Mouse (Mus musculus) limb, embryonic 13.5 days (tissue): ENCODE measurements around the gene Gpr61. TPM values are rescaled to one million over a fixed set of nuclear protein-coding genes. Genes with fewer than 3 reads are reported as not detected.

Experiments
- ATAC-seq: fragments of 200-750 bp; cut with Nextera tagmentation; 2 replicates; pipeline ENCODE4 v1.8.0; 2017; ENCODE audit warnings: low read depth, moderate number of reproducible peaks, moderate TSS enrichment; ENCODE audit not compliant: low FRiP score
- H3K27ac ChIP-seq: fragments of 300-500 bp; sonication (generic); 2 replicates; pipeline ENCODE4 v1.5.1; 2015; ENCODE audit warnings: inconsistent platforms, mild to moderate bottlenecking, moderate library complexity
- H3K27me3 ChIP-seq: fragments of 300-500 bp; sonication (generic); 2 replicates; pipeline ENCODE4 v1.6.1; 2015; ENCODE audit warnings: mild to moderate bottlenecking, inconsistent platforms
- H3K36me3 ChIP-seq: fragments of 300-500 bp; sonication (generic); 2 replicates; pipeline ENCODE4 v1.6.1; 2015; ENCODE audit warnings: inconsistent platforms, mild to moderate bottlenecking, moderate library complexity
- H3K4me1 ChIP-seq: fragments of 300-500 bp; sonication (generic); 2 replicates; pipeline ENCODE4 v1.6.1; 2015; ENCODE audit warnings: inconsistent platforms
- H3K4me2 ChIP-seq: fragments of 300-500 bp; sonication (generic); replicated peaks from 2 replicates; pipeline ENCODE4 v1.6.1; 2015; ENCODE audit warnings: inconsistent platforms, mild to moderate bottlenecking, moderate library complexity
- H3K4me3 ChIP-seq: fragments of 300-500 bp; sonication (generic); 2 replicates; pipeline ENCODE4 v1.5.1; 2015; ENCODE audit warnings: moderate library complexity, mild to moderate bottlenecking, inconsistent platforms
- H3K9ac ChIP-seq: fragments of 300-500 bp; sonication (generic); 2 replicates; pipeline ENCODE4 v1.6.1; 2015; ENCODE audit warnings: mild to moderate bottlenecking, inconsistent platforms
- H3K9me3 ChIP-seq: fragments of 300-500 bp; sonication (generic); 2 replicates; pipeline ENCODE4 v1.6.1; 2016; ENCODE audit warnings: inconsistent platforms
- WGBS: fragments of 180-500 bp; shearing (Covaris S2); methylation state at CpG from one replicate; pipeline ENCODE4 v1.1.7; 2015; 5-methylcytosine and 5-hydroxymethylcytosine counted together
- polyA plus RNA-seq: library from polyadenylated mRNA; unstranded; fragments of >200 nt; fragmentation: Nextera tagmentation; extraction: Ambion mirVana; gene quantifications from 2 replicates; pipeline ENCODE4 v1.2.1, GENCODE M21; 2015

The Gpr61 gene
- polyA plus RNA-seq: 0.09 and 0.19 TPM in 2 replicates

GRCm38 (mm10) chr3:108154656-108155055 is at the start of gene Gpr61:
Gene Gpr61 (minus strand): TSS chr3:108154882.
- Histone ChIP-seq H3K27ac (no peak within 1 kb of the TSS), H3K27me3 (no peaks in the 10 kb centered on the region), H3K4me1 (peaks cover 4% of the 10 kb centered on the region; the same call in 1 of the 2 replicates), H3K4me2 (no peak within 1 kb of the TSS), H3K9me3 (no peaks in the 10 kb centered on the region), H3K36me3 (no peaks in the 10 kb centered on the region), H3K9ac (no peak within 1 kb of the TSS), H3K4me3 (no peak within 1 kb of the TSS)
- WGBS: 42% methylated on average over 4 of the region's 4 CpGs
- no peak for ATAC-seq

GRCm38 (mm10) chr3:108204470-108204869 is 49.8 kb upstream of the Gpr61 start:
- Histone ChIP-seq H3K4me1 (peaks cover 63% of the 10 kb centered on the region), H3K9ac (no peak overlapping the region), H3K27me3 (no peaks in the 10 kb centered on the region), H3K9me3 (no peaks in the 10 kb centered on the region), H3K4me3 (no peak overlapping the region), H3K27ac (no peak overlapping the region), H3K4me2 (no peak overlapping the region), H3K36me3 (peaks cover 66% of the 10 kb centered on the region)
- 88% methylated on average over 11 of the region's 11 CpGs for WGBS
- ATAC-seq: no peak

GRCm38 (mm10) chr3:108203621-108204325 is 49.1 kb upstream of the Gpr61 start:
- no peak overlapping the region for H3K4me2 ChIP-seq
- WGBS: 86% methylated on average over 11 of the region's 11 CpGs
- H3K9me3 ChIP-seq: no peaks in the 10 kb centered on the region
- peaks cover 56% of the 10 kb centered on the region for H3K4me1 ChIP-seq
- H3K4me3 ChIP-seq: no peak overlapping the region
- no peak overlapping the region for H3K9ac ChIP-seq
- ATAC-seq: no peak
- H3K27ac ChIP-seq: no peak overlapping the region
- peaks cover 72% of the 10 kb centered on the region for H3K36me3 ChIP-seq
- no peaks in the 10 kb centered on the region for H3K27me3 ChIP-seq

GRCm38 (mm10) chr3:108203212-108203611 is 48.5 kb upstream of the Gpr61 start:
- 94% methylated on average over 13 of the region's 13 CpGs for WGBS
- Histone ChIP-seq H3K9me3 (no peaks in the 10 kb centered on the region), H3K4me1 (peaks cover 51% of the 10 kb centered on the region), H3K27me3 (no peaks in the 10 kb centered on the region), H3K4me3 (no peak overlapping the region), H3K36me3 (peaks cover 72% of the 10 kb centered on the region), H3K27ac (no peak overlapping the region), H3K4me2 (no peak overlapping the region), H3K9ac (peak overlapping the region; percentile 19; the same call in 1 of the 2 replicates)
- ATAC-seq: no peak

- H3K36me3 ChIP-seq: peaks cover 65% of the 10 kb centered on the region
- H3K4me1 ChIP-seq: peaks cover 49% of the 10 kb centered on the region
- ATAC-seq: no peak
- no peaks in the 10 kb centered on the region for H3K27me3 ChIP-seq
- H3K4me3 ChIP-seq: no peak overlapping the region
- H3K27ac ChIP-seq: no peak overlapping the region
- no peak overlapping the region for H3K4me2 ChIP-seq
- H3K9ac ChIP-seq: peak overlapping the region; percentile 19; the same call in 1 of the 2 replicates
- no peaks in the 10 kb centered on the region for H3K9me3 ChIP-seq
Observed at GRCm38 (mm10) chr3:108202506-108202905, 47.8 kb upstream of the Gpr61 start.

- H3K9me3 ChIP-seq: no peaks in the 10 kb centered on the region
- peaks cover 55% of the 10 kb centered on the region for H3K4me1 ChIP-seq
- peak within 1 kb of the TSS; percentile 87 for H3K4me2 ChIP-seq
- H3K9ac ChIP-seq: peak within 1 kb of the TSS; percentile 70
- peak; percentile 92 for ATAC-seq
- H3K27me3 ChIP-seq: no peaks in the 10 kb centered on the region
- H3K27ac ChIP-seq: peak within 1 kb of the TSS; percentile 45; the same call in 1 of the 2 replicates
- H3K36me3 ChIP-seq: peaks cover 46% of the 10 kb centered on the region
- 4% methylated on average over 44 of the region's 44 CpGs for WGBS
- peak within 1 kb of the TSS; percentile 59 for H3K4me3 ChIP-seq
Observed at GRCm38 (mm10) chr3:108200329-108201323, 45.9 kb upstream of the Gpr61 start, which contains the start of gene Cyb561d1. Gene Cyb561d1 (minus strand): TSS chr3:108201212.

- H3K4me3 ChIP-seq: no peak overlapping the region
- H3K27me3 ChIP-seq: no peaks in the 10 kb centered on the region
- no peak overlapping the region for H3K9ac ChIP-seq
- peaks cover 32% of the 10 kb centered on the region for H3K36me3 ChIP-seq
- H3K4me1 ChIP-seq: peaks cover 59% of the 10 kb centered on the region
- no peak for ATAC-seq
- WGBS: 90% methylated on average over 6 of the region's 6 CpGs
- no peak overlapping the region for H3K4me2 ChIP-seq
- H3K9me3 ChIP-seq: no peaks in the 10 kb centered on the region
- H3K27ac ChIP-seq: no peak overlapping the region
Observed at GRCm38 (mm10) chr3:108199231-108199630, 44.5 kb upstream of the Gpr61 start.

- 13% methylated on average over 13 of the region's 14 CpGs for WGBS
- no peaks in the 10 kb centered on the region for H3K9me3 ChIP-seq
- H3K4me2 ChIP-seq: peak overlapping the region; percentile 45
- no peak overlapping the region for H3K27ac ChIP-seq
- H3K27me3 ChIP-seq: no peaks in the 10 kb centered on the region
- no peak for ATAC-seq
- H3K36me3 ChIP-seq: peaks cover 13% of the 10 kb centered on the region
- no peak overlapping the region for H3K4me3 ChIP-seq
- H3K9ac ChIP-seq: peak overlapping the region; percentile 35
- H3K4me1 ChIP-seq: peaks cover 47% of the 10 kb centered on the region
Observed at GRCm38 (mm10) chr3:108197066-108197497, 42.4 kb upstream of the Gpr61 start.

- H3K4me1 ChIP-seq: peaks cover 37% of the 10 kb centered on the region
- no peaks in the 10 kb centered on the region for H3K9me3 ChIP-seq
- WGBS: 65% methylated on average over 7 of the region's 7 CpGs
- no peak overlapping the region for H3K4me3 ChIP-seq
- H3K27me3 ChIP-seq: no peaks in the 10 kb centered on the region
- H3K36me3 ChIP-seq: peaks cover 6% of the 10 kb centered on the region; the same call in 1 of the 2 replicates
- peak overlapping the region; percentile 35; the same call in 1 of the 2 replicates for H3K9ac ChIP-seq
- no peak overlapping the region for H3K27ac ChIP-seq
- H3K4me2 ChIP-seq: no peak overlapping the region
- no peak for ATAC-seq
Observed at GRCm38 (mm10) chr3:108195941-108196590, 41.4 kb upstream of the Gpr61 start.

- no peaks in the 10 kb centered on the region for H3K27me3 ChIP-seq
- no peak overlapping the region for H3K27ac ChIP-seq
- no peak overlapping the region for H3K4me2 ChIP-seq
- no peak overlapping the region for H3K4me3 ChIP-seq
- peaks cover 6% of the 10 kb centered on the region; the same call in 1 of the 2 replicates for H3K36me3 ChIP-seq
- H3K9ac ChIP-seq: no peak overlapping the region
- no peak for ATAC-seq
- H3K9me3 ChIP-seq: no peaks in the 10 kb centered on the region
- peaks cover 31% of the 10 kb centered on the region for H3K4me1 ChIP-seq
- 75% methylated on average over 4 of the region's 4 CpGs for WGBS
Observed at GRCm38 (mm10) chr3:108195287-108195686, 40.6 kb upstream of the Gpr61 start.

- Histone ChIP-seq H3K36me3 (no peaks in the 10 kb centered on the region; the same call in 1 of the 2 replicates), H3K9ac (no peak overlapping the region), H3K4me2 (no peak overlapping the region), H3K27me3 (no peaks in the 10 kb centered on the region), H3K27ac (no peak overlapping the region), H3K4me3 (no peak overlapping the region), H3K4me1 (peaks cover 32% of the 10 kb centered on the region), H3K9me3 (no peaks in the 10 kb centered on the region)
- no peak for ATAC-seq
- 70% methylated on average over 4 of the region's 4 CpGs for WGBS
Observed at GRCm38 (mm10) chr3:108193686-108194085, 39.0 kb upstream of the Gpr61 start.
